Mouse (Mus musculus): ENCODE measurements around the gene Krt33a.

DNA sequence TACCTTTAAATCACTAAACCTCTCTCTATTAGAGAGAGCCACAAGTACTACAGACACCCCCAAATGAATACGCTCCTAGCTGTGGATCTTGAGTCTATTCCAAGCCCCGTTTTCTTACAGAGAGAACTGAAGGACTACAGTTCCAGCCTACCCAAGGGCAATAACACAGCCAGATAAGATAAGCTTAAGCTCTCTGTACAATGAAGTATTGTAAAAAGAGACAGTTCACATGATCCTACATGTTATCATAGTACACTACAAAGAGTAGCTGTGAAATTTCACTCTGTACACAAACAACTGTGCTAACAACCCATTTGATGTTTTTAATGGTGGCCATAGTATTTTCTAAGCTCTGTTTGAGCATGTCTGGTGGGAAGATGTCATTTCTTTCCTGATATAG, 31.2 kb upstream of the Krt33a start:
- no peak for TF ChIP-seq CTCF (IDR thresholded peaks at IDR 0.05; ENCODE audit: extremely low read depth, insufficient read length, insufficient replicate concordance, low read depth, low read length)
- no peak for TF ChIP-seq POLR2A (IDR thresholded peaks at IDR 0.05; ENCODE audit: low read depth, low read length)
